Mouse (Mus musculus): ENCODE data around the gene Pecam1.
"Not testable (repeated sequence)": the region's sequence is repeated elsewhere in the genome, so short reads cannot be mapped to it uniquely, and the experiment has no call there.

Gene Pecam1

DNA sequence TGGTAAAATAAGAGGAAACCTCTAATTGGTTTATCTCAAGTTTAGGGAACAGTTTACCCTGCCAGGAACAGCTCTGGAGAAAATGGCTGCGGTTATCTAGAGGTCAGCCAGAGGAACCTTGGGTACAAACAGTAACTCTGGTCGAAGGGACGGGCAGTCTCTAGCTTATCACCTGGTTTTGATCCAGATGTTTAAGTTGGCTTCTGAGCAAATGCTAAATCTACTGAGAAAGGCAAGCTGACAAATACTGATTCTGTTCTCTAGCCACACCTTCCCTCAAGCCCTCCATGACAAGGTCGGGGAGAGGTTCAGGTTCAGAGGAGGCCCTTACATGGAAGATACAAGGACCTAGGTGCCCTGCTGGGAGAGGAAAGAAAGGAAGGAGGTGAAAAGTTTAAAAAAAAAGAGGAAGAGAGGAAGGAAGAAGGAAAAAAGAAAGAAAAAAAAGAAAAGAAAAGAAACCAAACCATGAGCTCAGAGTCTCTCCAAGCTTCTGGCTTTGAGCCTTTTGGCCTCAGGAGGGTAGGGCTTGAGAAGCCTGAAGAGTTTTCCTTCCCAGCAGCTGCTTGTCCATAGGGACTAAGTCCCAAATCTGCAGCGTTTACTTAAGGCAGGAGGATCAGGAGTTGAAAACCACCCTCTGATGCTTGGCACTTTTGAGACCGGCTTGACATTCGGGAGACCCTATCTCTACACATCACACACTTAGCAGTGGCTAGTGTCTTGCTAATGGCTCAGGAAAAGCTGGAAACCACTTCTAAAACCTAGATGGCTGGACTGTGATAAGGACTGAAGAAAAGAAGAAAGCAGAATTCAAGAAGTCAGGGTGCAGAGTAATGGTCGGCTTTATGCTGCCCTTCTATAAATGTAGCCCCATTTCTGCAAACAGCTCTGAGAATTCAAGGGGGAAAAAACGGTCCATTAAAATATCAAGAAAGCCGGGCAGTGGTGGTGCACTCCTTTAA, 21.7 kb downstream of the Pecam1 start:
- DNase-seq (ENCODE audit: low spot score): no peak

DNA sequence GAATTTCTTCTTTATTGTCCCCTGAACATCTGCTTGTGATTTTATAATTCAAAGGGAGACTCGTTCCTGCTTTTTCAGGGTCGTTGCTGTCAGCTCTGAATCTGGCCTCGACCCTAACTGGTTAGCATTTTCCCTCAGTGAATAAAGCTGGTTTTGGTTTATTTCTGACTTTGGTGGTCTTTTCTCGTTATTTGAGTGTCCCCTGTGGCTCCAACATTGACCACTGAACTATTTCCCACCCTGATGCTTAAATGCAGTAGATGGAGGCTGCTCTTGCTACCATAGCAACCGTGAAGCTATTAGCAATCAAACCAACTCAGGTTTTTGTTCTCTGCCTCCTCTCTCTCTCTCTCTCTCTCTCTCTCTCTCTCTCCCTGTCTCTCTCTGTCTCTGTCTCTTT, 22.5 kb downstream of the Pecam1 start:
- DNase-seq (ENCODE audit: low spot score): no peak

DNA sequence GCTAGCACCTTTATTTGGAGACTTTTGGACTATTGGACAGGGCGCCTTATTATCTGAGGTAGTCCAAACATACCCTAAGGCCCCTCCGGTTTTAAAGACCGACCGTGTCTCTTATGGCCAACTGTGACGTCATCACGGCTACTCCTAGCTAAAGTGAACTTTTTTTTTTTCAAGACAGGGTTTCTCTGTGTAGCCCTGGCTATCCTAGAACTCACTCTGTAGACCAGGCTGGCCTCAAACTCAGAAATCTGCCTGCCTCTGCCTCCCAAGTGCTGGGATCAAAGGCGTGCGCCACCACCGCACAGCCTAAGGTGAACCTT, 25.6 kb downstream of the Pecam1 start:
- DNase-seq (ENCODE audit: low spot score): not testable (repeated sequence)

DNA sequence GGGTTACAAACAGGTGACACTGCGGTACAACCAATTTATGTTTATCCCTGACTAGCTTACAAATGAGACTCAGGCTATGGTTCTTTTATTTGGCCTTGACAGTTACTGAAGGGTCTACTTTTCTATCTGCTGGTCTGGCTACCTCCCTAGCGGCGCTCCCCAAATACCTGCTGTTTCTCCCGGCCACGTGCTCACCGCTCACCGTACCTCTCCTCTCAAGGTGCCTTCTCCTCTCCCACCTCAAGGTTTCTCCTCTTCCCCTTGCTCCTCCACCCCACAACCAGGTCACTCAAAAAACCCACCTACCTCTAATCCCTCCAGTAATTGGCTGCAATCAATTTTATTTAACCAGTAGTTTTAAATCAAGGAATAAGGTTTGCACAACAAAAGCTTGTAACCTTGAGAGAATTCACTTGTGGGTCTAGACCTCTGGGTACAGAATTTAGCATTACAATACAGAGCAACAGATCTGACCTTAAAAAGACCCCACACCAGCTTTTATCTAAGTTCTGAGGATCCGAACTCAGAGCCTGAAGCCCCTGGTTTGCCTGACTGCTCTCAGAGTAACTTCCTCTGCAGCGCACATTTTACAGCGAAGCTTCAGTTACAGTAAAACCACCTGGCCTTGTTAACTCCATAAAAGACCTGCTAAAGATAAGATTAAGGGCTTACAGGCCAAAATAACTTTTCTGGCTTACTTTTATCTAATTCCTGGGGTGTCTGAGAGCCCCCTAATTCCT, 26.1 kb downstream of the Pecam1 start:
- no peak for DNase-seq (ENCODE audit: low spot score)

DNA sequence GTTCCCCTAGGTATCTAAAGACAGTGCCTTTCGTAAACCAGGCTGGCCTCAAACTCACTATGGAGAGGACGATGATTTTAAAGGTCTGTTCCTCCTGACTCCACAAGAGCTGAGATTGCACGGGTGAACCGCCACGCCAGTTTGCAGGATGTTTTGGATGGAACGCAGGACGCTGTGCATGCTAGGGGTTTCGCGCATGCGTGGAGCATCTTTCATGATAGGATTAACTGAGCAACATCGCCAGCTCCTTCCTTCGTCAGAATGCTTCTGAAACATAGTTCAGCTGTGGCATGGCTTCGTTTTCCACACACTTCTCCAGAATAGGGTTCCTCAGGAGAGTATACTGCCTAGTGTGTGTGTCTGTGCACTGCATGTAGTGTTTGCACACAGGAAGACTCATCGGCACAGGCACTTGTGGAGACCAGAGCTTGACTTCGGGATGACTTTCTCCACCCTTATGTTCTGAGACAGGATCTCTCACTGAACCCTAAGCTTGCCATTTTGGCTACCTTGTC, 26.8 kb downstream of the Pecam1 start:
- no peak for DNase-seq (ENCODE audit: low spot score)

DNA sequence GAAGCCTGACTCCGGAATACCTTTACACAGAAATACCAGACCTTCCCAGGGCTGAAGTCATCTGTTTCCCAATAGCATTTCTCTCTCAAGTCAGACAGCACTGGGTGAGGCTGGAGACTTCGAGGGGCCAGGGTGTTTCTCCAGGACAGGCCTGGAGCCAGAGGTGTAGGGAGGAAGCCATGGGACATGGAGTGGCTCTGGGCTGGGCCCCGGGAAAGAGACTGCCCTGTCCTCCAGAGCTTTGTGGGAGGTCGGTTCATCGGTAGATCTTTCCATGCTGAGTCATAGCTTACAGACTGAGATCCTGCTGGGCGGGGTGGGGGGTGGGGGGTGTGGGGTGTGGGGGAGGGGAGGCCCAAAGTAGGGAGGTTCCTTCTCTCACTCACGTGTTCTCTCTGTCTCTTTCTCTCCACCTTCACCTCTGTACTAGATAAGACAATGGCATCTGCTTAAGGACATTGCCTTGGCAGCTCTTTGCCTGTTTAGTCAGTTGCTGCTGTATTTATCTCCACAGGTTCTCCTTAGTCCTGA, 27.5 kb downstream of the Pecam1 start:
- DNase-seq (ENCODE audit: low spot score): no peak

DNA sequence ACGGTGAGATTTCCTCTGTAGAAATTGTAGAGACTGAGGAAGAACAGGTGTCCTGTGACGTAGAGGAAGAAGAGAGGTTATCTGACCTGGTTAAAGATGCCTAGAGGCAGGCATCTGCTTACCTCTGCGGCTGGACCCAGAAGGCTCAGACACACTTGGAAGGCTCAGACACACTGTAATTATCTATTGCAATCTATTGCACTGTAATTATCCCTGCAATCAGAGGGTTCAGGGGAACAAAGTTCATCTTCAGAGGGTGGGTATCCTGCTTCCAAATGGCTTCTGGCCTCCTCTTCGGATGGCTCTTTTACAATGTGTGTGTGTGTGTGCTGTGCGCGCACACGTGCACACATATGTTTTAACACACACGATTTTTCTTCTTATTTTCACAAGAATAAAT, 30.0 kb downstream of the Pecam1 start:
- no peak for DNase-seq (ENCODE audit: low spot score)

DNA sequence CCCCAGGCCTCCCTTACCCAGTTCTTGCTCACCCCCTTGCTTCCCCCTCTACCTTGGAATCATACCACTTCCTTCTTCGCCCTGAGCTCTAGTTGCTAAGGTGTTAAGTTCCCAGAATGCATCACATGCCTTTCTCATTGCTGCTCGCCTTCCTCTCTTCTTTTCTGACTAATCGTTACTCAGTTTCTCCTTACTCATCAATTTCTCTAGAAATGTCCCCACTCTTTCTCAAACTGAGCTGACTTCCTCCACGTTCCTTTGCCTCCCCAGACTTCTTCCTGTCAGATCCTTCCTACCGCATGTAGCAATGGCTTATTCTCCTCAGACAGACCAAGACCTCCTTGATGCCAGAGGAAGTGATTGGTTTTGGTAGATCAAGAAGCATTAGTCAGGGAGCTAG, 33.9 kb downstream of the Pecam1 start:
- DNase-seq (ENCODE audit: low spot score): no peak

DNA sequence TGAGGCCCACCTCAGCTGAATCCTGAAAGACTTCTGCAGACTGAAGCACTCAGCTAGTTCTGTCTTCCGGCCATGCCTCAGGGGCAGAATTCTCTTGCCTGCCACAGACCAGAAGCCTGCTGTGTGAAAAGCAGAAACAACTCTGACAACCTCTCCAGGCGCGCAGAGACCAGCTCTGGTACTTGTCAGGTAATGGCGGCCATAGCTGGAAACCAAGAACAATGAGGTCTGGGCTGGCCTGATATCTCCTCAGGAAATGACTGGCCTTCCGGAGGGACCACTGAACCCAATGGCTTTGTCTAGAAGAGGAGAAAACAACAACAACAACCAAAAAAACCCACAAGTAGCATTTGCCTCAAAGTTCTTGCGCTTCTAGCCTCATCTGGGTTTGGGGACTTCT, 35.4 kb downstream of the Pecam1 start:
- no peak for DNase-seq (ENCODE audit: low spot score)

DNA sequence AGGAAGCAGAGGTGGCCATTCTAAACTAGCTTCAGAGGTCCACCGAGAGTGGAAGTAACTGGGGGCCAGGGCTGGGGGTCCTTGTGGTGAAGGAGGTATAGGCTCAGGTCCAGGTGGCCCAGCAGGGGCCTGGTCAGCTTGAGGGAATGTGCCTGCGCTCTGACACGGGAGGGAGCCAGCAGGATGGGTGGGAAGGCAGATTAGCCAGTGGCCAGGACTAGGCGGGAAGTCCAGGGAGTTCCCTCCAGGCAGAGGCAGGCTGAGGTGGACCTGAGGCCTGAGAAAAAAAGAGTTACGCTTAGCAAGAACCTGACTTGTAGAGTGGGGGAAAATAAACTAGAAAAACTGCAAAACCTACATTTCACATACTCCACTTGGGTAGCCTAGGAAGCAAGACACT, 39.6 kb downstream of the Pecam1 start:
- DNase-seq (ENCODE audit: low spot score): no peak

DNA sequence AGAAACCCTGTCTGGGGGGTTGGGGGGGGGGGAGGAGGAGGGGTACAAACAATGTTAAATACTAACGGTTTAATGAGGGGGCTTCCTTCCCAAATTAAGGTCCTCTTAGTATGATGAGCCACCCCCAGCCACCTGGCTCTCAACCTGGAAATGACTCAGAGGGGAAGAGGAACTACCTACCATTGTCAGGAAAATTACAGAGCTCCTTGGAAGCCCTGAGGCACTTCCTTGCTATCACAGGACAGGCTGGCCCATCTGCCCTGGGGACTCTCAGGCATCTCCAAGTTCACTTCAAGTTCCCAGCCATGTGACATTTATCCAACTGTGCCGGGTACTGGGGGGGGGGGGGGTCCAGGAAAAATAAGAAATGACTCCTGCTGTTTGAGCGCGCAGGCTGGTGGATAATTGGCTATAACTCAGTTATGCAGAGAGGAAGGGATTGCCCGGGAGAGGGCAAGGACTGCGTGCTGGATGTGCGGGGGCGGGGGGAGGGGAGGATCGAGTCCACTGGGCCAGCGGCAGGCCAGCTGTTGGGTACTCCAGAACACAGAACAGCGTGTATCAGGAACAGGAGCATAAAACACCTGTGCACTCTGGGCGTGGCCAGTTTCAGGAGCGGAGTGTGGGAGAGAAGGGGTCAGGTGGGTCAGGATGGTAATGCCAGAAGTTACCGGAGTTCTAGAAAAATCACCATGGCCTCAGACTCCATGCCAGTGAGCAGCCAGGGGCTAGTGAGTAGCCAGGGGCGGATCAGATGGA, 41.0 kb downstream of the Pecam1 start:
- no peak for DNase-seq (ENCODE audit: low spot score)

DNA sequence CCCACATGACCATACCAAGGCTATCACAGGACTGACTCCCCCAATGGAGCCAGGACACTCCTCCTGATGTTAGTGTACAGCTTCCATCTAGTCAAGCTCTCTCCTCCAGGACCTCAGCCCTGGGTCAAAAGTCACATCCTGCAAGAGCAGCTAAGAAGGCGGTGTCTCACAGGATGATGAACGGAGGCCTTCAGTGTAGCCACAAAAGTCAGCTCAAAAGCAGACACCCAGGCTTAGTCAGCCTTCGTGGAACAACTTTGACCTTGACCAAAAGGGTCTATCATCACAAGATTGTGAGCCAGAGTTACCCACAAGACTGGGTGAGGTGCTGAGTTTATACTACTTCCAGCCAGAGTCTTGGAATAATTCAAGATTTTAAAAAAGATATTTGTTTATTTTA, 42.6 kb downstream of the Pecam1 start:
- DNase-seq (ENCODE audit: low spot score): no peak

DNA sequence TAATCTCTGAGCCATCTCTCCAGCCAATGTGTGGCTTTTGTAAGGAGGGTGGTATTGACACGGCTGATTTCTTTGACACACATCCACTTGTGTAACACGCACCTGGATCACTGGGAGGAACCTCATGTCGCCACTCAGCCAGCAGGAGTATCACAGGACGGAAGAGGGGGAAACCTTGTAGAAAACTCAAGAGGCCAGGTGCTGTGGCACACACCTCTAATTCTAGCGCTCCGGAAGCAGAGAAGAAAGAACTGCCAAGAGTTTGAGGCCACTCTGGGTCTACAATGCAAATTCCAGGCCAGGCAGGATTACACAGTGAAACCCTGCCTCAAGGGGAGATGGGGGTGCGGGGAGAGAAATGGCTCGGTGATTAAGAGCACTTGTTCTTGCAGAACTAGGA, 43.3 kb downstream of the Pecam1 start:
- no peak for DNase-seq (ENCODE audit: low spot score)

DNA sequence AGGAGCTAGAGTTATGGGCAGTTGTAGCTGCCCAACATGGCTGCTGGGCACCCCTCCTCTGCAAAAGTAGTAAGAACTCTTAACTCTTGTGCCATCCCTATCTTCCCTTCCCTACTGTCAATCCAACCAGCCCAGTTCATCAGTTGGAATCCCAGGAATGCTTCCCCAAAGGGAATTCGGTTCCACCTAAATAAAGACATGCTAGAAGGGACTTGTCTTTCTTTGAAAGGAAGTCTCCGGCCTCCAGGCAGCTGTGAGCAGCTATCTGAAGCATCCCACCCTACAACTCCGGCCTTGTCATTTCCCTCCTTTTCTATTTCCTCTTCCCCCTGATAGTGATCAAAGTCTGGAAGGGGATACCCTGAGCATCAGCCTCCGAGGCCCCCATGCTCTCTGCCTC, 44.2 kb downstream of the Pecam1 start:
- DNase-seq (ENCODE audit: low spot score): no peak

DNA sequence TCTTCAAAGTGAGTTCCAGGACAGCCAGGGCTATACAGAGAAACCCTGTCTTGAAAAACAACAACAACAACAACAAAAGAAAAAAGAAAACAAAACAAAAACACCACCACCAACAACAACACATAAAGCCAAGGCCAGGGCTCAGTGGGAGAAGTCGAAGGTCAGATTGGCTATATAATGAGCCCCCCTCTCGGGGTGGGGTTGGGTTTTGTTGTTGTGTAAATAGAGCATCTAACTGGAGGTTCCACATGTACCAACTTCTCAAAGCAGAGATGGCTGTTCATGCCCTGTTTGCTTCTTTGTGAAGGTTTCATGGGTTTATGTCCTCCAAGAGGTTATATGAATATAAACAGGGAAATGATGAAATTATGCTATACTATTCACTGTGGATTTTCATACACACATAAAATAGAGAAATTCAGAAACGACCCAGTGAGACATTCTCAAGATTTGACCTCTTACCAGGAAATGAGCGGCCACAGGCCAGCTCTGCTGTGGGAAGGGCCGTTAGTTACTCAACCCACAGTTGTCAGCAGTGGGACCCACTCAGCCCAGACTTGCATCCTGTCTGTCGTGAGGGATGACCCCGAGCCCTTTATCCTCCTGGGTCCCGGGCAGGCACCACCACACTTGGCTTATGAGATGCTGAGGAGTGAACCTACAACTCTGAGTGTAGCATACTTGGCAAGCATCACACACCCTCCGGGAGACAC, 45.9 kb downstream of the Pecam1 start:
- DNase-seq (ENCODE audit: low spot score): no peak

DNA sequence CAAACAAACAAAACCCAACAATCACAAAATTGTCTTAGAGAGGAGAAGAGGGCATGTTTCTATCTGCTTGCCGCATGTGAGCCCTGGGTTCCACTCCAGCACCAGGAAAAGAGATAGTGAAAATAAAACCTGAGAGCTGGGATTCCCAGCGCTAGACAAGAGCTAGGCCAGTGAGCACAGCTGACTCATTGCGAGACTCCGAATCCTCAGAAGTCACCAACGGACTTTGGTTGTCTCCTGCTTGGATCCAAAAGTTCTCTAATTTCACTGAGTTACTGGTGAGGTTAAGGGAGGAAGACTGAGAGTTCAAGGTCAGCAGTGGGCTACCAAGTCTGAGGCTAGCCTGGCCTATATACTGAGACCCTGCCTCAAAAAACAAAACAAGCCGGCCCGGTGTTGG, 46.5 kb downstream of the Pecam1 start:
- DNase-seq (ENCODE audit: low spot score): no peak

DNA sequence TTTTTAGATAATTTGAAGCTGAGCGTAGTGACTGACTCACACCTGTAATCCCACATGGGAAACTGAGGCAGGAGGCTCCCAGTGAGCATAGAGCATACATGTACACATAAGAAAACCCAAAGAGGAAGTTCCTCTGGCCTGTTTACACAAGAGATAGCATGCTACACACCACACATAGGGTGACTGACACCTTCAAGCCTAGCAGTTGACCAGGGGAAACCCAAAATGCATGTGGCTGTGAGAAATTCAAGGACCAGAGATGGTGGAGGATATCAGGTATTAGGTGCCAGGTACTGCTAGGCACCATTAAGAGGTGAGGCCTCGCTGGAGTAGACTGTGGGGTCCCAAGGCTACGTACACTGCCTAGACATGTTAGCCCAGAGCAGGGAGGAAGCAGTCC, 47.8 kb downstream of the Pecam1 start:
- no peak for DNase-seq (ENCODE audit: low spot score)

DNA sequence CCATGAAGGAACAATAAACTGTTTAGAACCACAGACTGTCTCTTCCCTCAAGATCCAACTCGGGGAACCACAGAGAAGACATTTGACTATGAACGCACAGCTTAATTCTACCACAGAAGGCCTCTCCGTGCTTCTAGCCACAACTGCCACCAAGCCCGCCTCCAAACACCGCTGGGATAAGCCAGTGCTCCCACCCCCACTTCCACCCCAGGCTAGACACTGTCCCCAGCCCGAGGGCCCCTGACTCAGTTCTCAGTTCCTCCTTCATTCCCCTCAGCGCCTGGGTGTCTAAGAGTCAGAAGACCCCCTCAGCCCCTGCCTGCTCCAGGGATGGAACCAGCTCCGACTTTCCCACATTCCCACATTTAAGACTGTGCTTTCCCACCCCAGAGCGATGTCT, 48.8 kb downstream of the Pecam1 start:
- no peak for DNase-seq (ENCODE audit: low spot score)

DNA sequence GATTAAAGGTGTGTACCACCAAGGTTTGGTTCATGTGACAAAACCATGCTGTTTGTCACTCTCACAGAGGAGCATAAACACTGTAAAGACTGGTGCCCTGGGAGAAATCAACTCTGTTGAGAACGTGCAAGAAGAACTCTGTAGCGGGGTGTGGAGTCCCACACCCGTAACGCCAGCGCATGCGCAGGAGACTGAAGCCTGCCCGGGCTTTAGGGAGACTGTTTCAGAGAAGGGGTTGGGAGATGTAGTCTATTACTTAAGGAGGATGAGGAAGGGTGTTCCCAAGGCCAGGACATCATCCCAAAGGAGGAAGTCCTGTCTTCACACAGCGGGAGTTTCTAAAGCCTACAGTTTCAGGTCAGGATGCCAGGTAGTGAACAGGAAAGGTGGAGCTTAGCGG, 51.3 kb downstream of the Pecam1 start:
- DNase-seq (ENCODE audit: low spot score): no peak

DNA sequence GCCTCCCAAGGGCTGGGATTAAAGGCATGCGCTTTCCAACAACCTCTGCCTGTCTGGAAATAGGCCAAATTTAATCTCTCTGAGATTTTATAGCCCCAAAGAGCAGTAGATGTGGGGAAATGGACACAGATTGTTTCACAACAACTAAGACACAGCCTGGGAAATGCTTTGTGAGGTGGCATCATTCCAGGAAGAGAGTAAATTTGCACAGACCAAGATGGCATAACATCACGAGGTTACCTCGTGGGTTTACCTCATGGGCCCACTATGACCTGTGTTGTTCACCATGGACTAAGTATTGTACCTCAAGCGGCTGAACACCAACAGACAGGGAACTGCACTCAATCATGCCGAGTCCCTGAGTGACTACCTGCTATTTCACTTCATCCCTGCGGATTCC, 52.1 kb downstream of the Pecam1 start:
- DNase-seq (ENCODE audit: low spot score): no peak

DNA sequence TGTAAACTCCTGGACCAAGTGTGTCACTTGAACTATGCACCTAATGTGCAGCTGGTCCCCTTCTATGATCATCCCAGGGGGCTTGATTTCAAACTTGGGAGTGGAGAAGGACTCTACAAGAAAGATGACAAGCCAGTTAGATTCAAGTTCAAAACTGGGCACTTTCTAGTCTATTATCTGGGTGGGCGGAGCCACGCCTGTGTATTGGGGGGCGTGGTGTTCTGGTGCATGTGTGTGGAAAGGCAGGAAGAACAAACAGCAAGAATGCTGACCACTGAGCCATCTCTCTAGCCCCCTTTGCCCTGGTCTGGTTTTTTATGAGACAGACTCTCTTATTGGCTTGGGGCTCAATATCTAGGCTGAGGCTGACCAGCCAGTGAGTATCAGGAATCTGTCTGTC, 54.5 kb downstream of the Pecam1 start:
- no peak for DNase-seq (ENCODE audit: low spot score)

DNA sequence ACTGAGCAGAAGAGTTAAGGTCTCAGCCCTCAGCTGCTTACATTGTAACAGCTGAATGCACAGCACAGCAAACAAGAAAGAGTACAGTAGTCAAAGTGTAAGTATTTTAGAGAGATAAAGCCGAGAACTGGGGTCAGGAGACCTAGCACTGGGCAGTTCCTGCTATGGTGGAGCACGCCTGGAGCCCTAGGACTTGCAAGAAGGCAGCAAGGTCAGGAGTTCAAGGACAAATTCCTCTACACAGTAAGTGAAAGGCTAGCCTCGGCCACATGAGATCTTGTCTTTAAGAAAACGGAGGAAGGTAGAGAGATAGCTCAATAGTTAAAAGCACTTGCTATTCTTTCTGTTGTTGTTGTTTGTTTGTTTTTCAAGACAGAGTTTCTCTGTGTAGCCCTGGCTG, 57.5 kb downstream of the Pecam1 start:
- DNase-seq (ENCODE audit: low spot score): no peak

All from ovary, postnatal 10 days (tissue).